Mouse (Mus musculus) liver, postnatal 0 days (tissue): ENCODE measurements at regions not wholly inside any gene's neighbourhood (a gene's known extent, or its start where the extent isn't known, plus 50 kb on each side); places are given as distances from the start of the nearest gene placed in this dataset.

Experiments
- ATAC-seq: fragments of 200-750 bp; cut with Nextera tagmentation; 2 replicates; pipeline ENCODE4 v1.8.0; 2017; ENCODE audit warnings: mild to moderate bottlenecking, moderate library complexity
- DNase-seq: peaks from one replicate; pipeline ENCODE4 v3.0.0-alpha.2; 2016
- H3K27ac ChIP-seq: fragments of 300-500 bp; sonication (generic); 2 replicates; pipeline ENCODE4 v1.5.1; 2014; ENCODE audit warnings: antibody characterized with exemption, moderate library complexity, mild to moderate bottlenecking, low read depth
- H3K27me3 ChIP-seq: fragments of 300-500 bp; sonication (generic); 2 replicates; pipeline ENCODE4 v1.6.1; 2014; ENCODE audit warnings: low read length, control low read depth, mixed read lengths; ENCODE audit not compliant: insufficient read depth
- H3K36me3 ChIP-seq: fragments of 300-500 bp; sonication (generic); replicated peaks from 2 replicates; pipeline ENCODE4 v1.6.1; 2014; ENCODE audit warnings: mild to moderate bottlenecking, control low read depth, low read length, moderate library complexity, mixed read lengths; ENCODE audit not compliant: insufficient read depth
- H3K4me1 ChIP-seq: fragments of 300-500 bp; sonication (generic); 2 replicates; pipeline ENCODE4 v1.6.1; 2014; ENCODE audit warnings: antibody characterized with exemption, mild to moderate bottlenecking, control low read depth; ENCODE audit not compliant: insufficient read depth
- H3K4me2 ChIP-seq: fragments of 300-500 bp; sonication (generic); 2 replicates; pipeline ENCODE4 v1.6.1; 2014; ENCODE audit warnings: low read depth, mild to moderate bottlenecking, low read length, moderate library complexity, mixed read lengths
- H3K4me3 ChIP-seq: fragments of 300-500 bp; sonication (generic); 2 replicates; pipeline ENCODE4 v1.5.1; 2014; ENCODE audit warnings: low read depth, low read length
- H3K9ac ChIP-seq: fragments of 300-500 bp; sonication (generic); replicated peaks from 2 replicates; pipeline ENCODE4 v1.6.1; 2014; ENCODE audit warnings: mild to moderate bottlenecking, moderate library complexity
- H3K9me3 ChIP-seq: fragments of 300-500 bp; sonication (generic); 2 replicates; pipeline ENCODE4 v1.6.1; 2016; ENCODE audit warnings: mild to moderate bottlenecking, control low read depth, low read length, mixed read lengths
- CTCF ChIP-seq: sonication (generic); IDR thresholded peaks from 2 replicates; pipeline ENCODE4 v1.5.1; 2016; ENCODE audit warnings: antibody characterized with exemption, low read depth
- EP300 ChIP-seq: IDR thresholded peaks from 2 replicates; pipeline ENCODE4 v1.6.1; 2016; ENCODE audit warnings: antibody characterized with exemption, low read depth, mild to moderate bottlenecking
- WGBS: fragments of 180-500 bp; shearing (Covaris S2); extraction: QIAGEN DNeasy Blood & Tissue Kit; methylation state at CpG from one replicate; pipeline ENCODE4 v1.1.7; 2014; ENCODE audit not compliant: insufficient replicate concordance; 5-methylcytosine and 5-hydroxymethylcytosine counted together

DNA sequence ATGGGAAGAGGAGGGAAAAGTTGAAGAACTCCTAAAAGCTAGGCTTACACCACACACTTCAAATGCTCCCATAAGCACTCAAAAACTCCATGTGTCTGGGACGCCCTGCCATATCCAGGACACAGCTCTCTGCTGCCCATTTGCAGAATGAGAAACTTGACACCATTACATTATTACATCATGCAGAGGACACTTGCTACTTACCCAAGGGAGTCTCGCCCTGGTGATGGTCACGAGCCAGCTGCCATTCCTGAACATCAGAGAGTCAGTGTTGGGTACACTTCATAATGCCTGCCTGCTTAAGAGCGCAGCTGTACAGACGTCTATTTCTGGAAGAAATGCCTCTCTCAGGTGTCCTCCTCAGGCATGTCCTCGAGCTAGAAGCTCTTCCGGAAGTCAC is 135.3 kb downstream of the Rpl36a-ps1 start:
- no peaks in the 10 kb centered on the region for H3K36me3 ChIP-seq
- no peaks in the 10 kb centered on the region for H3K27me3 ChIP-seq
- ATAC-seq (no peak), DNase-seq (no peak)
- H3K9me3 ChIP-seq: no peaks in the 10 kb centered on the region
- no peak overlapping the region for H3K27ac ChIP-seq
- 79% methylated on average over 7 of the region's 7 CpGs for WGBS
- TF ChIP-seq EP300 (no peak), CTCF (no peak)
- H3K4me1 ChIP-seq: no peaks in the 10 kb centered on the region
- no peak overlapping the region for H3K9ac ChIP-seq
- H3K4me2 ChIP-seq: no peak overlapping the region
- no peak overlapping the region for H3K4me3 ChIP-seq

DNA sequence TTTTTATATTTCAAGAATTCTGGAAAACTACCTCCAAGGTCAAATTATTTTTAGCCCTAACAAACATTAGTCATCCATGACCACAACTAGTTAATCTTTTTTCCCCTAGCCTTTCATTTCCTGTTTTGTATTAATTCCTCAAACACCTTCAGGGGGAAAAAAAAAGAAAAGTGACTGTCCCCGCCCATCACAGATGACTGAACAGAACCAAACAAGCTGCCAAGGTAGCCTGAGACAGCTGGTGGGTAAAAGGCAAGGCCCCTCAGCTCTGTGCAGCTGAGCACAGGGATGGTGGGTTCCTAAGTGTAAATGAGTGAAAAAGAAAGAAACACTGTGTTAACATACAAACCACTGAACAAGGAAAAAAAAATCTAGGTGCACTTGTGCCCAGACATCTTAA is 145.6 kb downstream of the Rpl36a-ps1 start:
- no peak for DNase-seq
- H3K27me3 ChIP-seq: no peaks in the 10 kb centered on the region
- no peak overlapping the region for H3K27ac ChIP-seq
- H3K4me3 ChIP-seq: no peak overlapping the region
- TF ChIP-seq CTCF (no peak), EP300 (no peak)
- no peaks in the 10 kb centered on the region for H3K36me3 ChIP-seq
- no peak for ATAC-seq
- 36% methylated on average over 1 of the region's 1 CpGs for WGBS
- H3K4me1 ChIP-seq: no peaks in the 10 kb centered on the region
- H3K9ac ChIP-seq: no peak overlapping the region
- H3K9me3 ChIP-seq: no peaks in the 10 kb centered on the region
- no peak overlapping the region for H3K4me2 ChIP-seq

DNA sequence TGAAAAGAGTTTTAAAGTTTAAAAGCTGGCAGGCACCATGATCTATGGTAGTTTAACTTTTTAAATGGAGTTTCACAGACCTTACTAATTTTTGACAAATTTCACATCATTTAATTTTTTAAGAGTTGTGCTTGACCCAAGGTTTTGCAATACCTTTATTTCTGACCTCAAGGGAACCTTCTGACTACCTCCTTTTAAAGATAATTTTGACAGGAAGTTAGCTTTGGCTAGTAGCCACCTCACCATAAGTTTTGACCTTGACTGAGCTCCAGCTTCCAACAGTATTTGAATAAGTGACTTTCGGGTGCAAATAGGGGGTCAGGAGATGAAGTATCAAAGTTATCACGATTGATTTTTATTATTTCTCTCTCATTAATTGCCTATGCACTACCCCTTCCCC is 149.9 kb downstream of the Rpl36a-ps1 start:
- Histone ChIP-seq H3K9me3 (no peaks in the 10 kb centered on the region), H3K4me3 (no peak overlapping the region), H3K4me1 (no peaks in the 10 kb centered on the region), H3K27me3 (no peaks in the 10 kb centered on the region), H3K9ac (no peak overlapping the region), H3K36me3 (no peaks in the 10 kb centered on the region), H3K4me2 (no peak overlapping the region), H3K27ac (no peak overlapping the region)
- TF ChIP-seq EP300 (no peak), CTCF (no peak)
- no peak for ATAC-seq
- DNase-seq: no peak
- WGBS: 65% methylated on average over 2 of the region's 2 CpGs

DNA sequence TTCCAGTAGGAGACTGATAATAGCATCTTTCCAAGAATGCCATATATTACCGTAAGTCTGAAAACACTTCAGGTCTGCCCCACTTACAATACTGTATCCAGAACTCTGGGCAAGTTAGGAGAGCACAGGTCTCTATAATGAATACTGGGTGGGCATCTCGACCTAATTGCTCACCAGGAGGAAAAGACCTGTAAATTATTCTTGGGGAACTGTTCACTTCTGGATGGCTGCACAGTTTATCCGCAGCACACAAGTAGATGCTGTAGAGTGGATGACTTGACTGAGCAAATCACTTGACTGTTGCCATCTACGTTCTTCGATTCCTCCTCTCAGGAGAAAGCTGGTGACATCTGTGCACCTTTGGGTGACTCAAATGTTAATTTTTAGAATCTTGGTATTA is 159.8 kb downstream of the Rpl36a-ps1 start:
- no peak overlapping the region for H3K4me2 ChIP-seq
- H3K36me3 ChIP-seq: no peaks in the 10 kb centered on the region
- H3K27me3 ChIP-seq: no peaks in the 10 kb centered on the region
- no peak for ATAC-seq
- H3K4me3 ChIP-seq: no peak overlapping the region
- H3K9ac ChIP-seq: no peak overlapping the region
- DNase-seq: no peak
- H3K9me3 ChIP-seq: no peaks in the 10 kb centered on the region
- no peak overlapping the region for H3K27ac ChIP-seq
- TF ChIP-seq EP300 (no peak), CTCF (no peak)
- H3K4me1 ChIP-seq: no peaks in the 10 kb centered on the region
- 84% methylated on average over 5 of the region's 5 CpGs for whole genome bisulfite sequencing

DNA sequence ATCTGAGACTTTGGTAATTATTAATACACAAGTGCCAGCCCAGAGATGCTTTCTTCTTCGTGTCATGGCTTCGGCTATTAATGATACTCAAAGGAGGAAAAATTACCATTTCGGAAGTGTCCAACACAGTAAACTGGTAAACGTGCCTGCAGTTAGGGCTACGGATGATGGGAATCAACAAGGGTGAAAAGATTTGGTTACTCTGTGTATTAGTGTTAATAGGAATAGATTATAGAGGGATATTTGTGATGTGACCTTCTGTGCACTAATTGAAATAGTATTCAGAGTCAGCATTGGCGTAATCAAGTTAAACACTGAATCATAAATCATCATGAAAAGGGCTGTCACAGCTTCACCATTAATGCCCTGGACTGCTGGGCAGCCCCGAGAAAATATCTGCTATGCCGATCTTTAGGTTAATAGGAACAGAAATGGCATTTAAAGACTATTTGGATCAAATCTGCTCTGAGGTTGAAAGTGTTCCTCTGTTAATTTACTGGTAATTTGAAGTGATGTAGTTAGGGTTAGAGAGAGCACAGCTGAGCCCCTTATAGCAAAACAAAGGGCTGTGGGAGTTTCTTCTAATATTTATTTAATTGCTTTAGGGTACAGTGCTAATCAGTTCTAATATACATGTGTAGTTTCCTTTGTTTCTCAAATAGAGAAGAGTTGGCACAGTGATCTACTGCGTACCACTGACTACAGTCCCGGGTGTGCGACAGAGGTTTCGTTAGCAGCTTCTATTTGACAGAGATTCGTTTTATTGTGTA is 160.7 kb downstream of the Rpl36a-ps1 start:
- no peak overlapping the region for H3K27ac ChIP-seq
- no peak for ATAC-seq
- TF ChIP-seq EP300: no peak
- no peak for TF ChIP-seq CTCF
- WGBS: 80% methylated on average over 13 of the region's 13 CpGs
- H3K4me2 ChIP-seq: no peak overlapping the region
- H3K4me1 ChIP-seq: no peaks in the 10 kb centered on the region
- H3K27me3 ChIP-seq: no peaks in the 10 kb centered on the region
- no peak overlapping the region for H3K9ac ChIP-seq
- no peaks in the 10 kb centered on the region for H3K9me3 ChIP-seq
- H3K36me3 ChIP-seq: no peaks in the 10 kb centered on the region
- no peak for DNase-seq
- no peak overlapping the region for H3K4me3 ChIP-seq

DNA sequence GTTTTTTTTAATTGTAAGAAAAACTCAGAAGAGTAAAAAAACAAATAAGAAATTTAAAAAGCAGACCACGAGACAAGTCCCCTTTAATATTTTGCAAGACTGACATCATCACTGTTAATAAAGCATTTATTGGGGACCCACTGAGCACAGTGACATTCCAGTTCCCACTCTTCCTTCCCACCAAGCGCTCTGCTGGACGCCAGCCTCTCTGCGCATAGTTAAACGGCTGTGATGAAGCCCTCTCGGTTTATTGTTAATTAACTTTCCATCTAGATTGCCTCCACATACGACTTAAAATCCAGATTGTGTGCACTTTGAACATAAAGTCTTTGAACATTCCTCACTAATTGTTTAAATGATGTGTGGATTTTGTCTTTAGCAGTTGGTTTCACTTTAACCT is 161.7 kb downstream of the Rpl36a-ps1 start:
- H3K9ac ChIP-seq: no peak overlapping the region
- no peak overlapping the region for H3K4me2 ChIP-seq
- H3K9me3 ChIP-seq: no peaks in the 10 kb centered on the region
- ATAC-seq (no peak), DNase-seq (no peak)
- TF ChIP-seq EP300: no peak
- TF ChIP-seq CTCF: no peak
- no peaks in the 10 kb centered on the region for H3K4me1 ChIP-seq
- H3K27me3 ChIP-seq: no peaks in the 10 kb centered on the region
- no peak overlapping the region for H3K27ac ChIP-seq
- no peaks in the 10 kb centered on the region for H3K36me3 ChIP-seq
- H3K4me3 ChIP-seq: no peak overlapping the region
- 83% methylated on average over 7 of the region's 7 CpGs for WGBS
